Mouse (Mus musculus): ENCODE data around the gene Flnb.

Flnb gene

GRCm38 (mm10) chr14:7817770-7818462 is at the start of gene Flnb:
Gene Flnb (plus strand): TSS chr14:7817957.
- peak; percentile 97 to 99 for DNase-seq

GRCm38 (mm10) chr14:7773714-7774389 is 43.9 kb upstream of the Flnb start:
- DNase-seq, result peak; percentile 64 to 82

- DNase-seq, result no peak
Observed at GRCm38 (mm10) chr14:7786073-7786472, 31.7 kb upstream of the Flnb start.

- no peak for DNase-seq
Observed at GRCm38 (mm10) chr14:7789266-7790030, 28.3 kb upstream of the Flnb start.

GRCm38 (mm10) chr14:7791061-7791531 is 26.7 kb upstream of the Flnb start:
- no peak for DNase-seq

GRCm38 (mm10) chr14:7791532-7792159 is 26.1 kb upstream of the Flnb start, which contains the start of gene Gm26661:
Gene Gm26661 (plus strand): TSS chr14:7791587.
- DNase-seq, result peak; percentile 79 to 90

GRCm38 (mm10) chr14:7795961-7796360 is 21.8 kb upstream of the Flnb start:
- DNase-seq, result no peak

- no peak for DNase-seq
Observed at GRCm38 (mm10) chr14:7800611-7801010, 17.1 kb upstream of the Flnb start.

- DNase-seq, result peak; percentile 58 to 61
Observed at GRCm38 (mm10) chr14:7801831-7802230, 15.9 kb upstream of the Flnb start.

- no peak for DNase-seq
Observed at GRCm38 (mm10) chr14:7803874-7804557, 13.7 kb upstream of the Flnb start.

GRCm38 (mm10) chr14:7804558-7804905 is 13.2 kb upstream of the Flnb start:
- no peak for DNase-seq

- DNase-seq, result no peak
Observed at GRCm38 (mm10) chr14:7807711-7808110, 10.0 kb upstream of the Flnb start.

- DNase-seq, result no peak
Observed at GRCm38 (mm10) chr14:7808501-7808981, 9.2 kb upstream of the Flnb start.

- no peak for DNase-seq
Observed at GRCm38 (mm10) chr14:7809043-7809955, 8.5 kb upstream of the Flnb start.

GRCm38 (mm10) chr14:7818463-7819121 is 835 bp downstream of the Flnb start:
- DNase-seq, result peak; percentile 53 to 70

- DNase-seq, result peak; percentile 48 to 65
Observed at GRCm38 (mm10) chr14:7819446-7819845, 1.7 kb downstream of the Flnb start.

GRCm38 (mm10) chr14:7821341-7821740 is 3.6 kb downstream of the Flnb start:
- no peak for DNase-seq

- no peak for DNase-seq
Observed at GRCm38 (mm10) chr14:7822693-7823092, 4.9 kb downstream of the Flnb start.

GRCm38 (mm10) chr14:7824651-7825268 is 7.0 kb downstream of the Flnb start:
- peak; percentile 88 to 96 for DNase-seq
